Mouse (Mus musculus) induced T-regulatory cell, adult 2 months (primary cell): Measurements from ENCODE around the gene Traf7.
A peak's percentile ranks its signal among the peaks of the same experiment; 100 is the strongest.

Experiments used
- DNase-seq: peaks from one replicate; pipeline ENCODE4 v3.0.0-alpha.2; 2012; ENCODE audit warnings: low read depth

Traf7 gene

GRCm38 (mm10) chr17:24477053-24477984, 50.4 kb downstream of the Traf7 start:
- no peak for DNase-seq

- no peak for DNase-seq
Observed at GRCm38 (mm10) chr17:24476022-24476776, 51.5 kb downstream of the Traf7 start.

GRCm38 (mm10) chr17:24475586-24475985, 52.2 kb downstream of the Traf7 start:
- no peak for DNase-seq

GRCm38 (mm10) chr17:24474557-24474956, 53.2 kb downstream of the Traf7 start:
- no peak for DNase-seq

GRCm38 (mm10) chr17:24473612-24474275, 54.0 kb downstream of the Traf7 start, which contains the start of gene Bricd5:
Gene Bricd5, plus strand, starts transcription at chr17:24473884.
- no peak for DNase-seq

- no peak for DNase-seq
Observed at GRCm38 (mm10) chr17:24472512-24472911, 55.2 kb downstream of the Traf7 start.

GRCm38 (mm10) chr17:24470701-24471527, 56.8 kb downstream of the Traf7 start:
- peak; percentile 44 for DNase-seq

- DNase-seq = peak; percentile 99
Observed at GRCm38 (mm10) chr17:24469910-24470602, 57.7 kb downstream of the Traf7 start, which contains the start of the genes E4f1 and Pgp. Gene E4f1, minus strand, starts transcription at chr17:24470313. Gene Pgp, plus strand, starts transcription at chr17:24470392.

- peak; percentile 17 for DNase-seq
Observed at GRCm38 (mm10) chr17:24469336-24469909, 58.3 kb downstream of the Traf7 start.

- peak; percentile 19 for DNase-seq
Observed at GRCm38 (mm10) chr17:24468636-24469246, 59.0 kb downstream of the Traf7 start.

GRCm38 (mm10) chr17:24463374-24464133, 64.2 kb downstream of the Traf7 start:
- peak; percentile 50 for DNase-seq

GRCm38 (mm10) chr17:24462932-24463331, 64.8 kb downstream of the Traf7 start:
- no peak for DNase-seq

GRCm38 (mm10) chr17:24461580-24461979, 66.2 kb downstream of the Traf7 start:
- DNase-seq = peak; percentile 81
